Mouse (Mus musculus) embryonic stem cell, embryonic (primary cell): Measurements from ENCODE around the gene Wwox.

Experiments used
- CTCF ChIA-PET, 4 experiments: fragments of 300-600 bp in 2 of 4; fragments of 350-600 bp in 2 of 4; sonication (Branson Sonifier 250); formaldehyde crosslinking; loops; one replicate each; lab custom pipeline; 2022; ENCODE audit warnings: inconsistent platforms in 2 of 4; lab: Charles Lee
- POLR2A ChIA-PET, 4 experiments: fragments of 300-600 bp in 2 of 4; fragments of 350-600 bp in 2 of 4; sonication (Branson Sonifier 250); formaldehyde crosslinking; loops; one replicate each; lab custom pipeline; 2022; ENCODE audit warnings: antibody characterized with exemption in 4 of 4, inconsistent platforms in 1 of 4; lab: Charles Lee

The Wwox gene

DNA sequence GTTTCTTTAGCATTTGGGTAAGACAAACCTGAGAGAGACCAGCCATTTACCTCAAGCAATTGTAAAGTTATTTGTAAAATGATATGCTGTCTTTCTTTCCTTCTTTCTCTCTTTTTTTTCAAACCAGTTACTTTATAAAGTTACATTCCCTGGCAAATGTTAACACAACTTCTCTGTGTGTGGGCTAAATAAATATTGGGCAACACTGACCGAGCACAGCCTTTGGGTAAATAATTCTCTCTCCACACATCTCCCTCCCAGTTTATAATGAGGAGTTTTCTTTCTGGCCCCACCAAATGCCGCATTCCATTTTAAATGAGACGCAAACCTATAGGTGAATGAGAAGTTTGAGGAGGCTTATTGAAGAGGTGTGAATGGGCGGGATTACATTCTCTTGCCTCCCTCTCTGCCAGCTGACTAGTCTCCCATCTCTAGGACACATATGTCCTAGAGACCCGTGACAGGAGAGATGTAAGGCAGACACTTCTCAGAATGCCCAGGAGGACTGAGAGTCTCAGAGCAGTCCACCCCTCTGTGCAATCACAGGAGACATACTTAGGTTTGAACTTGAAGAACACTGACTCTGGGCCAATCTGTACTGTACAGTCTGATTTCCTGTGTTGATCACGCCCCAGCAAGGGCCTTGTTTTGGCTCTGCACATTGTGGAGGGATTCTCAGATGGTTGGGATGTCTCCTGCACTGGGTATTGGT is 116.2 kb downstream of the Wwox start:
- ChIA-PET CTCF (no interaction called here), POLR2A (no interaction called here)

DNA sequence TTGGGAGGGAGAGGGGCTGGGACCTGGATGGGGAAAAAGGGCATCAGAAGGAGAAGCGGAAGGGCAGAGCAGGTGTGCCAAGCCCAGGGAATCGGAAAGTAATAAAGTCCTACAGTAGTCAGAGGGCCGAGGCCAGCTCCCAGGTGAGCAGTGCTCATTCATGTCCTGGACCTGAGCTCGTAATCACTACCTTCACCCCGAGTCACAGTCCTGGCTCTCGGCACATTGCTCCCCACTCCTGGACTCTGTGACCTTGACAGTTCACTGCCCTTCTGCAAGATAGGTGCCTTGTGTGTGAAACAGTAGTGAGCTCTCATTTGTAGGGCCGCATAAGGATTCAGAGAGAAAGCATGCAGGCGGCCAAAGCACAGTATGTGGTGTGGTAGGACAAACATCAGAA is 121.7 kb downstream of the Wwox start:
- ChIA-PET POLR2A (interaction anchor here in 1 of 4 experiments (1.2 kb wide), 2 partner anchors 11 to 16 kb away, joined by 3 read pairs; no protein-coding TSS in a partner anchor), CTCF (interaction anchor here in 2 of 4 experiments (1.8 to 2.5 kb wide), 2 partner anchors 11 kb away, joined by 4 to 8 read pairs; no protein-coding TSS in a partner anchor)

DNA sequence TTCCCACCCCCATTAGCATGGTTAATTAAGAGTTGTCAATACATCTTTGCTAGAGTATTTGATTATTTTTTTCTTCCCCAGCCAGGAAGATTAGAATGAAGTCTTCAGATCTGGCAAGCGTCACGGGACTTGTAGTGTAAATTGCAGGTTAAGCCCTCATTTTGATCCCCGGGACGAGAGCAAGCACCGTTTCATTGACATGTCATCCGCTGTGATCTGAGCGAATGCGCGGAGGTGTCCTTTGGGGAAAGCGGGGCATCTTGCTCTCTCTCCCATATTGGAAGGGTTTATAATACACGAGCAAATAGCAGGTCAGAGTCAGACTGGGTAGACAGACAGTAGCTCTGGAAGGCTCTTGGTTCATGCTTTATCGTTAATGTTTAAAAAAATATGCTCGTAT is 123.0 kb downstream of the Wwox start:
- ChIA-PET POLR2A (no interaction called here), CTCF (interaction anchor here in 1 of 4 experiments (1.8 kb wide), 1 partner anchor 12 kb away, joined by 4 read pairs; no protein-coding TSS in a partner anchor)

DNA sequence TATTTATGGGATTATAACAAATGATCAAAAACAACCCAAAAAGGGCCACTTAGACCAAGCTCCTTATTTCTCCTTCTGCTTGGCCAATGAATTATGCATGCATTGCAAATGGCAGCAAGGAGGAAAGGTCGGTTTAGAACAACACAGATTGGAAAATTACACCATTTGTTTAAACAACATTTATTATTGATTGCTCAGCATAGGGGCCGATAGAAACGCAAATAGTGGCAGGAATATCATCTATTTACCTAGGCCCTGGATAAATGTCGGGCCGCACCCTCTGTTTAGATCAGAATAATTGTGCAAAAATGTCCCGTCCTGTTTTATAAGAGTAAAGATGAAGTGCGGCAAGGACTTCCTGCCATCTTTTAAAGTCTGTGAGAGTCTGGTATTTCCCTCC is 123.9 kb downstream of the Wwox start:
- ChIA-PET POLR2A (no interaction called here), CTCF (no interaction called here)

DNA sequence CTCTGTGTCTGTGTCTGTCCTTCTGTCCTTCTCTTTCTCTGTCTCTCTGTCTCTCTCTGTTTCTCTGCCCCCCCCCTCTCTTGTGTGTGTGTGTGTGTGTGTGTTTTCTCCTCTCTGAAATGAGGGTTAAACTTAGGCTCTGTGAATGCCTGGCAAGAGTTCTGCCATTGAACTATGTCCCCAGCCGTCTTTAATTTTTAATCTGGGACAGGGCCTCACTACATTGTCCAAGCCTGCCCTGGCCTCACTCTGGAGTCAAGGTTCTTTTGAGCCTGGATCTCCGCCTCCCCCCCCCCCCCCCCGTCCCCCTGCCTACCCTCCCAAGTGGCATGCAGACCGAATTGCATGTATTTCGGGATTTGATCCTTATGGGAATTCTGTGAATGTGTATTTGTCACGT is 124.6 kb downstream of the Wwox start:
- ChIA-PET CTCF (interaction anchor here in 1 of 4 experiments (0.6 to 0.7 kb wide), 2 partner anchors 126 to 617 kb away, joined by 4 read pairs; no protein-coding TSS in a partner anchor), POLR2A (interaction anchor here in 2 of 4 experiments (0.6 kb wide), 2 partner anchors 29 to 1072 kb away, joined by 5 read pairs; no protein-coding TSS in a partner anchor)

DNA sequence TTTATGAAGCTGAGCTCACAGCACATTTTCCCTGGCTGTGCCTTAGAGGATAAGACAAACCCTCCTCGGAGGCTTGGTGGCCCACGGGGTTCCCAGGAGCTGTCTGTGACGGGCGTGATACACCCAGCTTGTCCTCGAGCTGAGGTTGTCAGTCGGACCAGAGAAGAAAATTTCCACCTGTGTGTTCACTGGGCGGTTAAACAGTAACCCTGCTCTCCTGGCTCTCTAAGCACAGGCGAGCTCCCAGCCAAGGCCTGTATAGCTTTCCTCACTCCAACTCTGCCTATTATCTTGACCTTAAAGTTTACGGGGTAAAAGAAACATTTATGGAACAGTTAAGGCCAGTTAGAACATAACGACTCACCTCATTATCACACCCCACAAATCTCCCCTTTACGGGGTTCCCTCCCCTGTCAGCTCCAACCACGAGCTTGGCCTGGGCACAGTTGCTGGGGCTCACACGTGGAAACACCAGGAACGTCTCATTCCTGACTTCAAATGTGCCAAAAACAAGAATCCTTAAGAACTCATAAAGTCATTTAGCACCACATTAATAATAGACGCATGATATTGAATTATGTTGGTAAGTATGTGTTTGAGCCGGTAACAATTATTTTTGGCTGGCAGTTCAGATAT is 129.2 kb downstream of the Wwox start:
- POLR2A ChIA-PET, result interaction anchor here in 1 of 4 experiments (0.5 kb wide), 1 partner anchor 294 kb away, joined by 3 read pairs; no protein-coding TSS in a partner anchor
- CTCF ChIA-PET, result no interaction called here

DNA sequence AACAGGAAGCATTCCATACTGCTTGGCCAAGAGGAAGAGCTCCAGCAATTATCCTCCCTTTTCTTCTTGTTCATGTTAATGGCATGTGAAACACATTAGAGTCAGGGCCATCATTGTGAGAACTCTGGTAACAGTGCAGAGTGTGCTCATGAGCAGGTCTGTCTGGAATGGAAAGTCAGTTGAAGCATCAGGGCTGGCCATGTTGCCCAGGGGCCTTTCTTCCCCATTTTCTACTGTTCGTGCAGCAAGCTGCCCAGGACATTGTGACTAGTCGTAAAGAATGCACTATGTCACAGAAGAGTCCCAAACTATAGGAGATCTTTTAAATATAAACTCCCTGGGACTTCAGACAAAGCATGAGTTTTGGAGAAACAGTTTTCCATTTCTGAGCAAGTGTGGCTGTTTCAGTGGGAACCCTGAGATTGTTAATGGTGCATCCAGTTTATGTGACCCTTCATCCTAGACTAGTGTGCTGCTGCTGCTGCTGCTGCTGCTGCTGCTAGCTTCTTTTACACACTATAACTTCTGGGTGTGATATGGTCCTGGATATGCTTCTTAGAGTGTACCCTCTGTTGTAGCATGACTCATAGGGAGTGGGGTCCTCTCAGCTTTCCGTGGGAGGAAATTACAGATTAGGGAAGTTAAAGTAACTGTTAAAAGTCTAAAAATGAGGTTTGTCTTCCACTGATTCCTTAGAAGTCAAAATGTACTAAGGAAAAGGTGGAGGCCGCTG is 133.7 kb downstream of the Wwox start:
- POLR2A ChIA-PET, result interaction anchor here in 1 of 4 experiments (0.7 kb wide), 1 partner anchor 115 kb away, joined by 3 read pairs; no protein-coding TSS in a partner anchor
- CTCF ChIA-PET, result no interaction called here

DNA sequence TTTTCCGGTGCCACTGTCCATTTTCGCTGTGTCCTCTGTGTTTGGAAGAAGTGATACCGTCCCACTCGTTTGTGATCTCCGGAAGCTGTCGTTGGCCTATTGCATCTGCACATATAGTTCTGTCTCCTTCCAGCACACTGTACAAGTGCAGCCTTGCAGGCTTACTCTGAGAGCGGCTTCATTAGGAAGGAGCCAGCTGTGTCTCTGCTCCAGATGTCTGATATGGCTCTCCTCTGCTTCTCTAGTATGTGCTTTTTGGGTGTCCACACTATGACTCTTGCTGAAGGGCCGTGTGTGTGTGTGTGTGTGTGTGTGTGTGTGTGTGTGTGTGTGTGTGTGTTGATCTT is 134.3 kb downstream of the Wwox start:
- ChIA-PET CTCF (no interaction called here), POLR2A (no interaction called here)

DNA sequence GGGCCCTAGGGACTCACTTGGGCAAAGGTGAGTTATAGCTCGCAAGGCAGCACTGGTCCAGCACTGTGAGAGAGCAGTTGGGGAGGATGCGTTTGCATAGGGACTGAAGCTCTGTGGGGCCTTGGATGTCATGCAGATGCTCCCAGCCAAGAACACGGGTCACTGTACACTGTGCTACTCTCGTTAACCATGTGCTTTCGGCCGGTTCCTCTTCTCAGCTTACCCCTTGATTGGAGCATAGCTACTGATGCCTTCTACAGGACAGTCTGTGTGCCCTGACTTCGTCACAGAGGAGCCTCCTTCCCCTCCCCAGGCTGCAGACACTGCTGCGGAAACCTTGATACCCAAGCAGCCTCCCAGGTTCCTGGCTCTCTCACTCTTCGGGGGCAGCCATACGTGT is 139.8 kb downstream of the Wwox start:
- ChIA-PET POLR2A (interaction anchor here in 1 of 4 experiments (0.5 kb wide), 1 partner anchor 132 kb away, joined by 5 read pairs; no protein-coding TSS in a partner anchor), CTCF (no interaction called here)

DNA sequence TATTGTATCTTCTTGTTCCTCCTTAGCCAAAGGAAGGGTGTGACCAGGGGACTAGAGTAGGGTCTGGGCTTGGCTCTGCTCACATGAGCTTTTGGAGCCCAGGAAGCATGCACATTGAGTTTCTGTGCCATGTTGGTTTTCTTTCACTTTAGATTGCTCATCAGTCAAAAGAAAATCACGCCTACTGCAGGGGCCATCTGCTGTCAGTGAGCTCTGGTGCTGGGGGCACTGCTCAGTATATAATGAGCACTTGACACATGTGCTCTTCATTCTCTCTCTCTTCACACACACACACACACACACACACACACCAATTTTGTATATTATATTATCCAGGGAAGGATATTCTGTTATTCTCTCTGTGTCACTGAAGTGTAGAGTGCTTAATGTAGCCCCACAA is 141.2 kb downstream of the Wwox start:
- CTCF ChIA-PET, result no interaction called here
- POLR2A ChIA-PET, result no interaction called here

DNA sequence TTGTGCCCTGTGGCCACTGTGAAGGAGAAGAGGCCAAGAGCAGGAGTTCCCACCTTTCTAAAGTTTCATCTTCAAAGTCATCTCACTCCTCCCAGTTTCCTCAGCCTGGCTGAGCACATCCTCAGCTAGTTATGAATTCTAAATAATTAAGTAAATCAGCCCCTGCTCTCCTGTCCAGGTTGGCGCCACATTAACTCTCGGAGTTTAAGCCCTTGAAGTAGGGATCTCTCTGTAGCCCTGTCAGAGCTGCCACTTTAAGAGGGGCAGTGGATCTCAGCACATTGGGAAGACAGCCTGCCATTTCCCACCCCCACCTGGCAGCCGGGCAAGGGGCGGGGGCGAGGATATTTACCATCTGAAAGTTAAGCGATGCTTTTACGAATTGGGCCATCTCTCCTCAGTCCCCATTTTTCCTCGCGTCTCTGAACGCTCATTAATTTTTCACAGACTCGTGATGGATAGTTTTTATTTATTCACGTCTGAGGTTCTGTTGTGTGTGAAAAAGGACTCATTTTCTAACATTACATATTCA is 150.9 kb downstream of the Wwox start:
- ChIA-PET CTCF (no interaction called here), POLR2A (interaction anchor here in 2 of 4 experiments (0.6 to 1.4 kb wide), 2 partner anchors 13 to 1391 kb away, joined by 3 read pairs; no protein-coding TSS in a partner anchor)

DNA sequence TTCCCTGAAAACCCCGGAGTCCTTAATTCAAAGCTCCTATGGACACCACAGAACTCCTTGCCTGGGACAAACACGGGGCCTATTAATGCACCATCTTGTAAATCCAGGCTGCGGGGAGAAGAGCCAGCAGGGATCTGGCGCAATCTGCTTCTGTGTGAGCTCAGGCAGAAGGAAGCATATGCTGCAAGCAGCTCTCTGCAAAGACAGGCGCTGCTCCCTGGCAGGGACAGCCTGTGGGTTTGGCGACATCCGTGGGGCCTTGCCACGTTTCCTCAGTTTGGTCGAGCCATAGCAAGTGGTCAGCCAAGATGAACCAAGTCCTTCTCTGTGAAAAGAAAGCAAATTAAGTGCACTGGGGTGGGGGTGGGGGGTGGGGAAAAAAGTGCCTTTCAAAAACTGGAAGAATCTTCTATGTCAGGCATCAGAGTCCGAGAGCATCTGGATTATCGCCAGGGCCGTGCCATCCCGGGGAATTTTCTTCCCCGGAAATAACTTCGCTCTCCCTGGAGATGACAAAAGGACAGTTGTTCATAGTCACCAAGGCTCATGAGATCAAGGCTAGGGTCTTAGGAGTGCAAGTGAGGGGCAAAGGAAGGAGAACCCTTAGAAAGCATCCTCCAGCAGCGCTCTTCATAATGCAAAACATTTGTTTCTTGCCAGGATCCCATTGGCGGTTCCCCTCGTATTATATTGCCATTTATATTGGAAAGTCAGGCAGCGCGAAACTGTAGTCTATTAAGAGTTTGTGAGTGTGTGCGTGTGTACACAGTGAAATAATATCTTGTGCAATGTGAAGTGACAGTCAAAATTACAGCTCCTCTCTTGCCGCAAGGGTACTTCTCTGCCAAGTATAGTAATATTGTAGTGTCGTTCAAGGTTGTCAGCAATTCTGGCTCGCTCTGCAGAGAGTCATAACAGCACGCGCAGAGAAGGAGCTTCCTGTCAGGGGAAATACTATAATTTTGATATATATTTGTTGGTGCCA is 152.1 kb downstream of the Wwox start:
- CTCF ChIA-PET, result interaction anchor here in 1 of 4 experiments (0.7 kb wide), 1 partner anchor 1565 kb away, joined by 3 read pairs; no protein-coding TSS in a partner anchor
- POLR2A ChIA-PET, result interaction anchor here in 1 of 4 experiments (1.4 kb wide), 1 partner anchor 12 kb away, joined by 3 read pairs; no protein-coding TSS in a partner anchor

DNA sequence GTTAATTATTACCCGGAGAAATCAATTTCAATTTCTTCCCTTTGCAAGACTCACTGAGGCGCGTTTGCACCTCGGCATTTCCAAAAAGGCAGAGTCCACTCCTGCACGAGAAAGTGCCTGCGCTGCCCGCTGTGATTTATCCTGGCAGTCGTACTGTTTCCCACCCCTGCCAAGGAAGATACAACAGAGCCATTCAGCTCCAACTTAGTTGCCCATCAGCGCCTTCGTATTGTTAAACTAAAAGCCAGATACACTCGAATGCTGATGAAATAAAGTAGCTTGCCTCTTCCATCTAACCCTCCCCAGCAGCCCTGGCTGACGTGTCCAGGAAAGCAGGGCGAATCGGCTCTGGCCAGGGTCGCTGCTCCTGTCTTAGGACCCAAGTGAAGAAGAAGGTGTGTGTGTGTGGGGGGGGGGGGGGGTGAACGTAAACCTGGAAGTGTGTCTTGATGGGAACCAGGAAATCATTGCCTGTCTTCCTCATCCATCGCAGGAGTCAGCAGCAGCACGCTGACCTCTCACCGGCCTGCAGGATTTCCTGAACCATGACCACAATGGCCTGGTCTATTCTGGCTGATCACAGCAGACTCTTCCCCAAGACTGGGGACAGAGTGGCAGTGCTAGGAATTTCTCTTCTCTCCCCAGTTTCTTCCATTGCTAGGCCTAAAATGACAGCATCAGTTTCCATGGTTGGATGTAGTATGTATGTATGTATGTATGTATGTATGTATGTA is 154.1 kb downstream of the Wwox start:
- ChIA-PET POLR2A (interaction anchor here in 1 of 4 experiments (0.6 to 0.7 kb wide), 2 partner anchors 29 to 291 kb away, joined by 3 to 5 read pairs; no protein-coding TSS in a partner anchor), CTCF (interaction anchor here in 2 of 4 experiments (0.6 to 0.7 kb wide), 2 partner anchors 15 to 470 kb away, joined by 3 to 4 read pairs; no protein-coding TSS in a partner anchor)

DNA sequence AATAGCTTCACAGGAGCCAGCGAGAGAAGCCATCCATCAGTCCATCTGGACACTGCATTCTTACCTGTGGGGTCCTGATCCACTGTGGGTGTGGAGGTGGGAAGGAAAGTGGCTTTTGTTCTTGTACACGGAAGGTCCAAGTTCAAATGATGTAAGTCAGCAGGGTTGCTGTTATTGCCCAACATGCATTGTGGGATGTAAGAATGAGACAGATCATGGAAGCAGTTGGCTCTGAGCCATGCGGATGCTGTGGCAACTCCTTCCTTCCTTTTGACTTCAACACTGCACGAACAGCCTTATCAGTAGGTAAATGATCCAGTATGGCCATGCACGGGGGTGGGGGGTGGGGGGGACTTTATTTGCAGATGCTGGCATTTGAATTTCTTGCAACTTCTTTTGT is 155.4 kb downstream of the Wwox start:
- CTCF ChIA-PET, result no interaction called here
- POLR2A ChIA-PET, result no interaction called here

DNA sequence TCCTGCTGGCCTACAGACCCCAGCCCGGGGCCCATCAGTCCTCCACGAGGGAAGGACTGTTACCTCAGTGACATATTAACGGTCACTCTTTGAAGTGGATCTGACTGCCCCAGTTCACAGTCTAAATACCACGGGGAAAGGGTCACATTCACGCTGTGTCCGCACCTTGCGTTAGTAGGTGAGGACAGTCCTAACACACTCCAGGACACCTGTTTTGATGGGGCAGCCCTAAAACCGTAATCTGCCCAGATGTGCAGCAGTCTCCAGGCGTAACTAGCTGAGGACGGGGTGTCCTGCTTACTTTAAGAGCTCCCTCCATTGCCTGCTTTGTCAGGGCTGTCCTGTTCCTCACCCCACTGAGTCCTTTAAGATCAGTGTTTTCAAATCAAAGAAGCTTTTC is 160.1 kb downstream of the Wwox start:
- ChIA-PET POLR2A (interaction anchor here in 1 of 4 experiments (0.8 kb wide), 1 partner anchor 14 kb away, joined by 3 read pairs; no protein-coding TSS in a partner anchor), CTCF (no interaction called here)

DNA sequence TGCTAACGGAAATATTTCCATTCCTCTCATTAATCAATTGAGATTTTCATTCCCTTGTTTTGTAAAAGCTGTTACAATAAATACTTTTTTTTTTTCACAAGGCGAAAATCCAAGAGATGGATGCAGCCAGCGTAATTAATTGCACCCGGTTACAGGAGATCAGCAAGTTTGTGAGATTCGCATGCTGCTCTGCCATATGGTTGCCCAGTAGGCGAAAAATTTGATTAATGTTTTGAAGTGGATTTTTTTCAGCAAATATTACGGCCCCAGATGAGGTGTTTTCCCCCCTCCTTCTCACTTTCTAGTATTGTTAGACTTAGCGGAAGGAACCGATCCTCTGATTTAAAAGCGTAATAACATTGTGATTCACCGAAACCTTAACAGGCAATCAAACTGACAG is 160.7 kb downstream of the Wwox start:
- CTCF ChIA-PET, result no interaction called here

DNA sequence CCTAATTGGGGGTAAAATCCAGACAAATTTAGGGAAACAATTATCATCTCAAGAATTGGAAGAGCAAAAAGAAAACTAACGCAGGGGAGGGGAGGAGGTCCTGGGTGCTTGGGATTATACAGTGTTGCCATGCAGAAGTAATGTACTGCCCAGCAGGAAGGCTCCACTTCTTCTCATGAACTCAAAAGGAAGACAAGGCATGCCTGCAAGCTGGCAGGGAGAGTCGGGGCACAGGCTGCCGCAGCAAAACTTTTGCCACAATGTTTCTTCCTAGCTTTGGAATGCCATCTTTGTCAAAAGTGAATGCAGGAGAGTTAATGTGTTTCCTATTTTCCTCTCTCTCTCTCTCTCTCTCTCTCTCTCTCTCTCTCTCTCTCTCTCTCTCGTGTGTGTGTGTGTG is 163.6 kb downstream of the Wwox start:
- CTCF ChIA-PET, result interaction anchor here in 1 of 4 experiments (0.6 kb wide), 1 partner anchor 529 kb away, joined by 4 read pairs; no protein-coding TSS in a partner anchor
- POLR2A ChIA-PET, result interaction anchor here in 3 of 4 experiments (0.7 to 1.3 kb wide), 3 partner anchors 12 to 58 kb away, joined by 3 read pairs; no protein-coding TSS in a partner anchor

More for the DNA sequence above, 160.7 kb downstream of the Wwox start:
- POLR2A ChIA-PET, result no interaction called here
